In genomic region chr2:62046421-62046845, GRCm38 (mm10) we compare ENCODE assay signal across 8 mouse cellular contexts. TPM values are rescaled to one million over a fixed set of nuclear protein-coding genes. Genes with fewer than 3 reads are reported as not detected.
DNase-seq lines count a peak whose midpoint lies in the region; ATAC-seq and TF ChIP-seq lines count a peak whose summit lies in the region.

Slc4a10 (plus strand) TSS chr2:62046462.

- no peak for TF ChIP-seq POLR2A in myocyte (IDR thresholded peaks at IDR 0.05; ENCODE audit: insufficient read length, low read depth)

- peak within 1 kb of the TSS; percentile 34 for H3K4me2 ChIP-seq in myocyte (ENCODE audit: low read depth)

- intact Hi-C loops in left cerebral cortex, adult 2 months (cut with DNase I): loop anchor here (2.0 to 10.0 kb wide), 3 partner anchors 238 to 580 kb away; no protein-coding TSS in a partner anchor

- DNase-seq in adrenal gland, postnatal 10 days: peak; percentile 3
- no peak for DNase-seq in adrenal gland, postnatal 14 days
- DNase-seq in cerebellum, adult 9-11 months: peak; percentile 84
- DNase-seq in frontal cortex, postnatal 36 days (ENCODE audit: low spot score in 2 of 2): peak; percentile 72 to 74
- DNase-seq in left cerebral cortex, adult 2 months (ENCODE audit: extremely low spot score in 1 of 2, low spot score in 2 of 2): peak; percentile 68 to 70
- no peak for DNase-seq in B cell, adult 2 months

- H3ac ChIP-seq in myocyte (ENCODE audit: control insufficient read depth, insufficient read length): no peak within 1 kb of the TSS

- no peak for ATAC-seq in inflammation-experienced regulatory T-cells, adult 6 months

- no peaks in the 10 kb centered on the region for H3K27me3 ChIP-seq in myocyte (ENCODE audit: control insufficient read depth, insufficient read depth, insufficient read length)

- peak within 1 kb of the TSS; percentile 93 for H3K27ac ChIP-seq in left cerebral cortex, adult 2 months

- no peak for TF ChIP-seq CTCF in left cerebral cortex, adult 2 months (IDR thresholded peaks at IDR 0.05)

- no peaks in the 10 kb centered on the region for H3K79me2 ChIP-seq in myocyte (ENCODE audit: control insufficient read depth, insufficient read depth)

- H3K36me3 ChIP-seq in myocyte (ENCODE audit: control insufficient read depth, insufficient read depth): no peaks in the 10 kb centered on the region

- peak within 1 kb of the TSS; percentile 77 for H3K4me3 ChIP-seq in left cerebral cortex, adult 2 months
- H3K4me3 ChIP-seq in myocyte: no peak within 1 kb of the TSS

TF ChIP-seq in myocyte, 11 proteins besides CTCF, POLR2A, EP300 and RAD21:
- TF ChIP-seq MAX (IDR thresholded peaks at IDR 0.05; ENCODE audit: low read depth) (no peak), E2F4 (IDR thresholded peaks at IDR 0.05; ENCODE audit: insufficient read depth) (no peak), USF1 (IDR thresholded peaks at IDR 0.05; ENCODE audit: low read depth) (no peak), TCF3 (IDR thresholded peaks at IDR 0.05; ENCODE audit: insufficient read length, low read depth) (no peak), MYOD1 (IDR thresholded peaks at IDR 0.05; ENCODE audit: control insufficient read depth in 1 of 3, insufficient read length in 2 of 3, low read depth in 2 of 3) (no peak), CEBPB (IDR thresholded peaks at IDR 0.05; ENCODE audit: insufficient read depth, poor library complexity, severe bottlenecking) (no peak), REST (IDR thresholded peaks at IDR 0.05; ENCODE audit: insufficient read depth, insufficient read length) (no peak), TCF12 (IDR thresholded peaks at IDR 0.05; ENCODE audit: insufficient read depth, poor library complexity, severe bottlenecking) (no peak), MYOG (IDR thresholded peaks at IDR 0.05; ENCODE audit: control insufficient read depth in 1 of 3, insufficient read depth in 1 of 3, insufficient read length in 2 of 3, low read depth in 2 of 3) (no peak), SRF (IDR thresholded peaks at IDR 0.05; ENCODE audit: control insufficient read depth, insufficient read length, low read depth) (no peak), POLR2AphosphoS2 (IDR thresholded peaks at IDR 0.05; ENCODE audit: insufficient read length, low read depth) (no peak)
TF ChIP-seq in myocyte: peak in this region for 0.

RNA-seq across cellular contexts. Expression of gene Slc4a10, which starts in this region (rescaled TPM):
- total RNA-seq in adrenal gland, postnatal 10 days (2021): 1 to 10 TPM; 1.1 to 1.7 TPM
- 1.7 and 3.1 TPM in 2 replicates for total RNA-seq in adrenal gland, postnatal 14 days (2021)
- 100 to 1,000 TPM; 201 to 243 TPM for total RNA-seq in left cerebral cortex, adult 2 months (2021)
- polyA plus RNA-seq in myocyte (2012; fragmentation: generic; extraction: Trizol): not detected
- polyA plus RNA-seq in inflammation-experienced regulatory T-cells, adult 6 months (2017; shearing (Covaris generic)): 1 to 10 TPM in 2 of 3 experiments, under 1 TPM in 1; 0.59 to 3.4 (median 1.2) TPM

Comparison
In these comparisons a context has a peak if more than half of its experiments do, and no peak if none do; other contexts are left out.
1. RNA of gene Slc4a10 (total RNA-seq): 201 to 243 TPM in left cerebral cortex, adult 2 months; 1.7 to 3.1 TPM in adrenal gland, postnatal 14 days and 1.1 to 1.7 TPM in adrenal gland, postnatal 10 days; every median in the first group is over 10 times any median in the second.
2. DNase-seq: peak in adrenal gland, postnatal 10 days (single experiment), cerebellum, adult 9-11 months (single experiment), frontal cortex, postnatal 36 days (2 of 2) and left cerebral cortex, adult 2 months (2 of 2); none in adrenal gland, postnatal 14 days (single experiment) and B cell, adult 2 months (0 of 2).